In genomic region chr12:80111131-80112070, GRCm38 (mm10) we compare ENCODE assay signal across 8 mouse cellular contexts. TPM values are rescaled to one million over a fixed set of nuclear protein-coding genes. Genes with fewer than 3 reads are reported as not detected.
DNase-seq lines count a peak whose midpoint lies in the region; ATAC-seq and TF ChIP-seq lines count a peak whose summit lies in the region.

No protein-coding gene starts in this region.

- peak overlapping the region; percentile 79 to 88 for H3K4me3 ChIP-seq in MEL (ENCODE audit: control insufficient read depth in 1 of 2, insufficient read depth in 1 of 2, low read depth in 2 of 2, low read length in 2 of 2)
- peak overlapping the region; percentile 89 for H3K4me3 ChIP-seq in forebrain, embryonic 11.5 days (ENCODE audit: low read depth, low read length)
- peak overlapping the region; percentile 65 for H3K4me3 ChIP-seq in hindbrain, embryonic 15.5 days
- H3K4me3 ChIP-seq in liver, embryonic 11.5 days (ENCODE audit: low read depth, low read length): peak overlapping the region; percentile 91
- peak overlapping the region; percentile 91 for H3K4me3 ChIP-seq in neural tube, embryonic 11.5 days (ENCODE audit: low read depth, low read length)

- no peak for TF ChIP-seq POLR2A in MEL (IDR thresholded peaks at IDR 0.05; ENCODE audit: control insufficient read depth in 1 of 2, insufficient read depth in 1 of 2, low read depth in 1 of 2, low read length in 2 of 2, poor library complexity in 1 of 2)

- H3K27ac ChIP-seq in MEL (ENCODE audit: control insufficient read depth, low read depth, low read length): peak overlapping the region; percentile 73
- peak overlapping the region; percentile 98 for H3K27ac ChIP-seq in forebrain, embryonic 11.5 days (ENCODE audit: low read depth, low read length)
- H3K27ac ChIP-seq in hindbrain, embryonic 15.5 days (replicated peaks): peak overlapping the region; percentile 73
- H3K27ac ChIP-seq in liver, embryonic 11.5 days (ENCODE audit: low read depth, low read length): peak overlapping the region; percentile 99
- H3K27ac ChIP-seq in neural tube, embryonic 11.5 days (ENCODE audit: low read depth, low read length): peak overlapping the region; percentile 85

- H3K36me3 ChIP-seq in MEL (ENCODE audit: control insufficient read depth in 1 of 2, insufficient read depth in 2 of 2, low read length in 2 of 2): peaks cover 0 to 6% of the 10 kb centered on the region in 2 experiments; a peak in 2 of 4 replicates
- peaks cover 9% of the 10 kb centered on the region for H3K36me3 ChIP-seq in forebrain, embryonic 11.5 days (ENCODE audit: control insufficient read depth, insufficient read depth, low read length)
- H3K36me3 ChIP-seq in hindbrain, embryonic 15.5 days: no peaks in the 10 kb centered on the region
- H3K36me3 ChIP-seq in liver, embryonic 11.5 days (ENCODE audit: control insufficient read depth, insufficient read depth, low read length): peaks cover 15% of the 10 kb centered on the region; the same call in 1 of the 2 replicates
- peaks cover 8% of the 10 kb centered on the region; the same call in 1 of the 2 replicates for H3K36me3 ChIP-seq in neural tube, embryonic 11.5 days (ENCODE audit: control insufficient read depth, insufficient read depth, low read length)

- no peaks in the 10 kb centered on the region for H3K9me3 ChIP-seq in MEL (replicated peaks; ENCODE audit: insufficient read depth, low read length)
- no peaks in the 10 kb centered on the region for H3K9me3 ChIP-seq in forebrain, embryonic 11.5 days (ENCODE audit: control insufficient read depth, low read length)
- H3K9me3 ChIP-seq in hindbrain, embryonic 15.5 days: no peaks in the 10 kb centered on the region
- H3K9me3 ChIP-seq in liver, embryonic 11.5 days (ENCODE audit: control insufficient read depth, low read length): no peaks in the 10 kb centered on the region
- H3K9me3 ChIP-seq in neural tube, embryonic 11.5 days (ENCODE audit: control insufficient read depth, low read length): no peaks in the 10 kb centered on the region

- peak overlapping the region; percentile 91 for H3K9ac ChIP-seq in MEL (ENCODE audit: control insufficient read depth, low read depth, low read length, poor library complexity, severe bottlenecking)
- peak overlapping the region; percentile 98 for H3K9ac ChIP-seq in forebrain, embryonic 11.5 days (ENCODE audit: low read length)
- H3K9ac ChIP-seq in hindbrain, embryonic 15.5 days: peak overlapping the region; percentile 53
- H3K9ac ChIP-seq in liver, embryonic 11.5 days (ENCODE audit: low read depth, low read length): peak overlapping the region; percentile 99
- peak overlapping the region; percentile 94 for H3K9ac ChIP-seq in neural tube, embryonic 11.5 days (ENCODE audit: low read length)

- H3K4me1 ChIP-seq in MEL (ENCODE audit: control insufficient read depth in 1 of 2, insufficient read depth in 2 of 2, low read length in 2 of 2): peaks cover 0 to 4% of the 10 kb centered on the region in 2 experiments; a peak in 2 of 4 replicates
- peaks cover 8% of the 10 kb centered on the region; the same call in 1 of the 2 replicates for H3K4me1 ChIP-seq in forebrain, embryonic 11.5 days (replicated peaks; ENCODE audit: control insufficient read depth, insufficient read depth, low read length)
- H3K4me1 ChIP-seq in hindbrain, embryonic 15.5 days (replicated peaks): peaks cover 29% of the 10 kb centered on the region
- H3K4me1 ChIP-seq in liver, embryonic 11.5 days (replicated peaks; ENCODE audit: control insufficient read depth, insufficient read depth, low read length): peaks cover 21% of the 10 kb centered on the region
- H3K4me1 ChIP-seq in neural tube, embryonic 11.5 days (ENCODE audit: control insufficient read depth, insufficient read depth, low read length): peaks cover 15% of the 10 kb centered on the region

- WGBS in forebrain, embryonic 11.5 days: under 1% methylated on average over 29 of the region's 29 CpGs
- WGBS in hindbrain, embryonic 15.5 days: 1% methylated on average over 29 of the region's 29 CpGs
- under 1% methylated on average over 29 of the region's 29 CpGs for whole genome bisulfite sequencing in liver, embryonic 11.5 days
- WGBS in neural tube, embryonic 11.5 days: 0% methylated on average over 29 of the region's 29 CpGs

- no peak for TF ChIP-seq EP300 in MEL (IDR thresholded peaks at IDR 0.05; ENCODE audit: low read depth in 1 of 2, low read length in 2 of 2)

- TF ChIP-seq CTCF in MEL (IDR thresholded peaks at IDR 0.05 in 2 of 3, conservative IDR thresholded peaks at IDR 0.05 in 1 of 3; ENCODE audit: control insufficient read depth in 1 of 3, insufficient read depth in 1 of 3, low read depth in 2 of 3, low read length in 3 of 3, poor library complexity in 1 of 3, severe bottlenecking in 1 of 3): no peak

- H3K27me3 ChIP-seq in MEL (ENCODE audit: control insufficient read depth in 1 of 2, insufficient read depth in 2 of 2, low read length in 2 of 2): no peaks in the 10 kb centered on the region
- H3K27me3 ChIP-seq in forebrain, embryonic 11.5 days (ENCODE audit: control insufficient read depth, insufficient read depth, low read length): no peaks in the 10 kb centered on the region
- H3K27me3 ChIP-seq in hindbrain, embryonic 15.5 days: peaks cover 6% of the 10 kb centered on the region; the same call in 1 of the 2 replicates
- H3K27me3 ChIP-seq in liver, embryonic 11.5 days (replicated peaks; ENCODE audit: control insufficient read depth, insufficient read depth, low read length): no peaks in the 10 kb centered on the region
- peaks cover 3% of the 10 kb centered on the region; the same call in 1 of the 2 replicates for H3K27me3 ChIP-seq in neural tube, embryonic 11.5 days (ENCODE audit: control insufficient read depth, insufficient read depth, low read length)

- no peak for ATAC-seq in forebrain, embryonic 11.5 days (replicated peaks; ENCODE audit: low FRiP score)
- no peak for ATAC-seq in hindbrain, embryonic 15.5 days (ENCODE audit: low FRiP score, low read depth)
- no peak for ATAC-seq in liver, embryonic 11.5 days (replicated peaks; ENCODE audit: low FRiP score)
- ATAC-seq in neural tube, embryonic 11.5 days (ENCODE audit: insufficient read depth, low FRiP score, low TSS enrichment): no peak

- DNase-seq in 3T3-L1 (ENCODE audit: low read depth, low spot score): peak; percentile 55
- peak; percentile 54 for DNase-seq in MEL (ENCODE audit: low read depth, low spot score)
- peak; percentile 79 for DNase-seq in forebrain, embryonic 11.5 days (ENCODE audit: low spot score)
- peak; percentile 66 for DNase-seq in liver, embryonic 11.5 days (ENCODE audit: low spot score)
- peak; percentile 58 for DNase-seq in neural tube, embryonic 11.5 days (ENCODE audit: low spot score)
- DNase-seq in frontal cortex, postnatal 25 days (ENCODE audit: low spot score in 2 of 2): no peak
- no peak for DNase-seq in c-Kit-positive CD71-positive TER-119-positive erythroid progenitor cells, embryonic 14.5 days (ENCODE audit: low spot score)

- peak overlapping the region; percentile 98 for H3K4me2 ChIP-seq in forebrain, embryonic 11.5 days (ENCODE audit: low read depth, low read length, severe bottlenecking)
- peak overlapping the region; percentile 95 for H3K4me2 ChIP-seq in hindbrain, embryonic 15.5 days
- H3K4me2 ChIP-seq in liver, embryonic 11.5 days: peak overlapping the region; percentile 81
- peak overlapping the region; percentile 91 for H3K4me2 ChIP-seq in neural tube, embryonic 11.5 days (ENCODE audit: low read depth)

- H3K79me2 ChIP-seq in MEL (ENCODE audit: control insufficient read depth, insufficient read depth, low read length, poor library complexity): peaks cover 36% of the 10 kb centered on the region

- no peak for TF ChIP-seq RAD21 in MEL (IDR thresholded peaks at IDR 0.05; ENCODE audit: low read depth, low read length)

TF ChIP-seq in MEL, 35 proteins besides CTCF, POLR2A, EP300 and RAD21:
- TF ChIP-seq UBTF (IDR thresholded peaks at IDR 0.05; ENCODE audit: borderline replicate concordance, insufficient read depth, low read depth, low read length) (no peak), ZMIZ1 (IDR thresholded peaks at IDR 0.05; ENCODE audit: low read depth, low read length) (no peak), SMC3 (IDR thresholded peaks at IDR 0.05; ENCODE audit: low read depth, low read length) (no peak), MAX (IDR thresholded peaks at IDR 0.05; ENCODE audit: low read length) (no peak), ELF1 (IDR thresholded peaks at IDR 0.05; ENCODE audit: low read depth, low read length) (no peak), KAT2A (conservative IDR thresholded peaks at IDR 0.05; ENCODE audit: low read depth, low read length) (no peak), MYC (IDR thresholded peaks at IDR 0.05; ENCODE audit: low read depth, low read length) (no peak), TBP (IDR thresholded peaks at IDR 0.05; ENCODE audit: low read depth, low read length) (no peak), USF1 (IDR thresholded peaks at IDR 0.05; ENCODE audit: low read depth, low read length) (no peak), NRF1 (IDR thresholded peaks at IDR 0.05; ENCODE audit: insufficient read depth, low read depth, low read length, poor library complexity, severe bottlenecking) (no peak), MXI1 (IDR thresholded peaks at IDR 0.05; ENCODE audit: low read depth, low read length) (no peak; the same call in 1 of the 2 replicates), MAZ (IDR thresholded peaks at IDR 0.05; ENCODE audit: low read depth, low read length) (no peak), POLR2AphosphoS2 (IDR thresholded peaks at IDR 0.05; ENCODE audit: low read length) (no peak), HCFC1 (IDR thresholded peaks at IDR 0.05; ENCODE audit: low read depth, low read length) (no peak), ZC3H11A (IDR thresholded peaks at IDR 0.05; ENCODE audit: low read depth, low read length) (no peak), GATA1 (IDR thresholded peaks at IDR 0.05; ENCODE audit: low read depth, low read length) (no peak), ZNF384 (IDR thresholded peaks at IDR 0.05; ENCODE audit: low read depth, low read length) (no peak), POLR2AphosphoS5 (IDR thresholded peaks at IDR 0.05; ENCODE audit: borderline replicate concordance, low read depth, low read length) (no peak), MYB (IDR thresholded peaks at IDR 0.05; ENCODE audit: low read depth, low read length) (no peak)

RNA-seq across cellular contexts. Expression of gene Zfp36l1, which starts 1.4 kb away (rescaled TPM):
- total RNA-seq in MEL (2012; rRNA removed): 1.2 and 1.5 TPM in 2 replicates
- polyA plus RNA-seq in MEL (2012; ENCODE audit: insufficient read depth in 1 of 2, insufficient read length in 2 of 2, low read depth in 1 of 2, low replicate concordance in 2 of 2, missing spikeins in 1 of 2): 10 to 100 TPM in 1 of 2 experiments, not detected in 1; 22.5 TPM
- polyA plus RNA-seq in forebrain, embryonic 11.5 days (2014; fragmentation: Nextera tagmentation; extraction: Ambion mirVana): 164 and 173 TPM in 2 replicates
- 46.1 and 55.4 TPM in 2 replicates for polyA plus RNA-seq in hindbrain, embryonic 15.5 days (2015; fragmentation: Nextera tagmentation; extraction: Ambion mirVana)
- polyA plus RNA-seq in liver, embryonic 11.5 days (2014; fragmentation: Nextera tagmentation; extraction: Ambion mirVana): 69.6 and 72.7 TPM in 2 replicates
- 135 and 139 TPM in 2 replicates for polyA plus RNA-seq in neural tube, embryonic 11.5 days (2014; fragmentation: Nextera tagmentation; extraction: Ambion mirVana)

Comparison
In these comparisons a context has a peak if more than half of its experiments do, and no peak if none do; other contexts are left out.
1. DNase-seq: peak in 3T3-L1 (single experiment), MEL (single experiment), forebrain, embryonic 11.5 days (single experiment), liver, embryonic 11.5 days (single experiment) and neural tube, embryonic 11.5 days (single experiment); none in frontal cortex, postnatal 25 days (0 of 2) and c-Kit-positive CD71-positive TER-119-positive erythroid progenitor cells, embryonic 14.5 days (single experiment).
2. Peak in every context shown above with its lines, with median percentiles within 50 percentile points of each other: H3K27ac ChIP-seq, H3K4me3 ChIP-seq, H3K9ac ChIP-seq and H3K4me2 ChIP-seq.